Mouse (Mus musculus) adrenal gland, postnatal 36 days (tissue): ENCODE measurements around the gene Tenm1. TPM values are rescaled to one million over a fixed set of nuclear protein-coding genes. Genes with fewer than 3 reads are reported as not detected.

ENCODE experiments used
- DNase-seq, 2 experiments: peaks; one replicate each; pipeline ENCODE4 v3.0.0; 2021; ENCODE audit warnings: mixed read lengths in 1 of 2
- total RNA-seq, 2 experiments: library from RNA; stranded (reverse); gene quantifications; 2 replicates each; pipeline ENCODE4 v1.2.3; 2021

The Tenm1 gene
- total RNA-seq, 2 experiments from 2014 or later, result 0.07 to 0.33 TPM

- no peak for DNase-seq
Measured at GRCm38 (mm10) chrX:42781566-42781965, 647.4 kb downstream of the Tenm1 start.

- DNase-seq, result no peak
Measured at GRCm38 (mm10) chrX:42718078-42718785, 710.7 kb downstream of the Tenm1 start.

- no peak for DNase-seq
Measured at GRCm38 (mm10) chrX:42700291-42700690, 728.6 kb downstream of the Tenm1 start.

- no peak for DNase-seq
Measured at GRCm38 (mm10) chrX:42647131-42647530, 781.8 kb downstream of the Tenm1 start.

- no peak for DNase-seq
Measured at GRCm38 (mm10) chrX:42580521-42580920, 848.4 kb downstream of the Tenm1 start.

GRCm38 (mm10) chrX:42558683-42559082 is 870.2 kb downstream of the Tenm1 start:
- no peak for DNase-seq

GRCm38 (mm10) chrX:42557284-42557683 is 871.6 kb downstream of the Tenm1 start:
- DNase-seq, result peak; percentile 23 to 49

GRCm38 (mm10) chrX:42548513-42548912 is 880.4 kb downstream of the Tenm1 start:
- DNase-seq, result no peak

GRCm38 (mm10) chrX:42545076-42545475 is 883.9 kb downstream of the Tenm1 start:
- no peak for DNase-seq

- peak; percentile 64 to 69 for DNase-seq
Measured at GRCm38 (mm10) chrX:42540756-42541053, 888.2 kb downstream of the Tenm1 start.

GRCm38 (mm10) chrX:42540030-42540755 is 888.7 kb downstream of the Tenm1 start:
- DNase-seq, result no peak

GRCm38 (mm10) chrX:42530703-42531102 is 898.2 kb downstream of the Tenm1 start:
- no peak for DNase-seq

GRCm38 (mm10) chrX:42522868-42523267 is 906.1 kb downstream of the Tenm1 start:
- no peak for DNase-seq

- DNase-seq, result peak in 1 of 2 experiments; percentile 2
Measured at GRCm38 (mm10) chrX:42512567-42512966, 916.4 kb downstream of the Tenm1 start.

- DNase-seq, result no peak
Measured at GRCm38 (mm10) chrX:42511105-42511504, 917.8 kb downstream of the Tenm1 start.

GRCm38 (mm10) chrX:42502291-42503043 is 926.5 kb downstream of the Tenm1 start, which contains the start of gene Sh2d1a:
Gene Sh2d1a (plus strand): TSS chrX:42502453.
- no peak for DNase-seq

GRCm38 (mm10) chrX:42500538-42500937 is 928.4 kb downstream of the Tenm1 start:
- DNase-seq, result no peak

GRCm38 (mm10) chrX:42490336-42490735 is 938.6 kb downstream of the Tenm1 start:
- no peak for DNase-seq

- DNase-seq, result no peak
Measured at GRCm38 (mm10) chrX:42489446-42489845, 939.5 kb downstream of the Tenm1 start, which contains the start of gene Tex13c2. Gene Tex13c2 (plus strand): TSS chrX:42489691.
